Mouse (Mus musculus): ENCODE results near the gene Itgae.

GRCm38 (mm10) chr11:73084303-73084702 is 6.1 kb upstream of the Itgae start:
- TF ChIP-seq CTCF (IDR thresholded peaks at IDR 0.05) = no peak
- TF ChIP-seq POLR2A (IDR thresholded peaks at IDR 0.05; ENCODE audit: insufficient read depth, low read depth, low read length) = no peak
- no peak for TF ChIP-seq EP300 (IDR thresholded peaks at IDR 0.05; ENCODE audit: insufficient read depth, low read depth, low read length)
